Mouse (Mus musculus) testis, adult 2 months (tissue): ENCODE data around the gene Fopnl. TPM values are rescaled to one million over a fixed set of nuclear protein-coding genes. Genes with fewer than 3 reads are reported as not detected.
A peak's percentile ranks its signal among the peaks of the same experiment; 100 is the strongest.

ENCODE experiments used
- H3K27ac ChIP-seq: fragments of 200-500 bp; 2 replicates; pipeline ENCODE4 v1.5.1; 2012; ENCODE audit warnings: low read depth, low read length; ENCODE audit not compliant: control insufficient read depth, insufficient read depth
- H3K27me3 ChIP-seq: fragments of 200-500 bp; 2 replicates; pipeline ENCODE4 v1.6.1; 2012; ENCODE audit warnings: mild to moderate bottlenecking, low read length, moderate library complexity; ENCODE audit not compliant: control insufficient read depth, insufficient read depth
- H3K36me3 ChIP-seq: fragments of 200-500 bp; 2 replicates; pipeline ENCODE4 v1.6.1; 2012; ENCODE audit warnings: mild to moderate bottlenecking, low read length; ENCODE audit not compliant: control insufficient read depth, insufficient read depth
- H3K4me1 ChIP-seq: fragments of 200-500 bp; 2 replicates; pipeline ENCODE4 v1.6.1; 2012; ENCODE audit warnings: low read length; ENCODE audit not compliant: control insufficient read depth, insufficient read depth
- H3K4me3 ChIP-seq: fragments of 200-500 bp; 2 replicates; pipeline ENCODE4 v1.5.1; 2012; ENCODE audit warnings: low read depth, mild to moderate bottlenecking, low read length, moderate library complexity, mixed read lengths; ENCODE audit not compliant: control insufficient read depth
- CTCF ChIP-seq: fragments of 200-500 bp; IDR thresholded peaks from 2 replicates; pipeline ENCODE4 v1.5.1; 2012; ENCODE audit warnings: low read depth, mild to moderate bottlenecking, inconsistent platforms, low read length, moderate library complexity; ENCODE audit not compliant: control insufficient read depth, insufficient read depth, insufficient replicate concordance
- POLR2A ChIP-seq: fragments of 200-500 bp; IDR thresholded peaks from 2 replicates; pipeline ENCODE4 v1.6.1; 2012; ENCODE audit warnings: low read depth, mild to moderate bottlenecking, inconsistent platforms, low read length, moderate library complexity; ENCODE audit not compliant: control insufficient read depth
- polyA plus RNA-seq: library from polyadenylated mRNA; depleted of rRNA; stranded (reverse); fragments of >200 nt; gene quantifications from 2 replicates; pipeline ENCODE4 v1.2.3, GENCODE M21; 2012; rRNA removed

The Fopnl gene
- polyA plus RNA-seq, 1 experiment: 28.5 TPM

GRCm38 (mm10) chr16:14249913-14250312, 67.3 kb downstream of the Fopnl start:
- Histone ChIP-seq H3K27ac (no peak overlapping the region), H3K36me3 (no peaks in the 10 kb centered on the region), H3K4me3 (peak overlapping the region; percentile 80), H3K4me1 (no peaks in the 10 kb centered on the region; the same call in 1 of the 2 replicates), H3K27me3 (no peaks in the 10 kb centered on the region)
- no peak for TF ChIP-seq CTCF
- no peak for TF ChIP-seq POLR2A

Other genes starting within 250 kb of the Fopnl start
- gene Nde1, start 154.1 kb downstream of the Fopnl start, polyA plus RNA-seq: 11.9 and 12.9 TPM in 2 replicates
- gene Marf1, start 154.1 kb downstream of the Fopnl start, polyA plus RNA-seq: 9.4 and 10.5 TPM in 2 replicates
- 8.4 and 22.6 TPM in 2 replicates for gene Myh11, start 26.0 kb downstream of the Fopnl start, polyA plus RNA-seq
- 22.5 and 31.1 TPM in 2 replicates for gene Abcc1, start 44.2 kb upstream of the Fopnl start, polyA plus RNA-seq
- gene A630010A05Rik, start 244.9 kb upstream of the Fopnl start, polyA plus RNA-seq: 3.4 and 3.5 TPM in 2 replicates